Mouse (Mus musculus) kidney, adult 9 months (tissue): ENCODE measurements around the gene Selenon.

Experiments used
- DNase-seq: peaks from one replicate; pipeline ENCODE4 v3.0.0; 2022

The Selenon gene

DNA sequence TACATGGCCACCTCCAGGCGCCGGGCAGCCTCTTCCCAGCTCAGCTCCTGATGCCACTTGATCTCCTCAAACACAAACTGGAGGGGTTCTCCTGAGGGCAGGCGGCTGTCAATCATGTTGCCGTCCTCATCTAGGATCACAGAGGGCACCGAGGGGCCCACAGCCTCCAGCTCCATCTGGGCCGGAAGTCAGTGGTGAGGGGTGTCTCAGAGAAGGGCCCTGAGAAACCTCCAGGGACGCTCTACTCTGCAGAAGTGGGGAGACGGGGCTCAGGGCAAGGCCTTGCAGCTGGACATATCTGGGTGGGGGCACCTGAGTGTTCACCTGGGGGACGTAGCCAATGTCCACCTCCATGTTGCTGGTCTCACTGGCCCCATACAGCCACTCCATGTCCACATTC is 9.2 kb downstream of the Selenon start:
- no peak for DNase-seq

DNA sequence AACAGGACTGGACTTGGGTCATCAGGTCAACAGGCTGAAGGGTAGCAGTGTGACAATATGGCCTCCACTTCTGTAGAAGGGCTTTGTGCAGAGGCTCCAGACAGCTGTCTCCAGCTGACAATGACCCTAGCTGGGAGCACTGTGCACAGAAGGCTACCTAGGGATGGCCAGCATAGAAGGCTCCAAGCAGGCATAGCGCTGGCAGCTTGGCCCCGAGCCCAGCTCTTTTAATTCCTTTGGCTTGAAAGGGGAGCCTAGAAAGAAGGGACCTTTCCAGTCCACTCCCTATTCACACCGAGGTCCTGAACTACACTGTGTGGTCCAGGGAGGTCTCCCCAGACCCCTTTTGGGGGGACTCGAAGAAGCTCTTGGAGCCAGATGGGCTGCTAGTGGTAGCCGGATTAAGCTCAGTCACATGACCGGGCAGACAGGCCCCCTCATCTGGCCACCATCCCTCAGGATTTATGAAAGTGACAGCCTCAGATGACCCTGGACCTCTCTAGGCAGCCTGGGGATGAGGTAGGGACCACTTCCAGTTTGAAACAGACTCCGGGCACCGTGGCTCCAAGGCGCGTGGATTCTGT is 12.9 kb downstream of the Selenon start:
- no peak for DNase-seq

DNA sequence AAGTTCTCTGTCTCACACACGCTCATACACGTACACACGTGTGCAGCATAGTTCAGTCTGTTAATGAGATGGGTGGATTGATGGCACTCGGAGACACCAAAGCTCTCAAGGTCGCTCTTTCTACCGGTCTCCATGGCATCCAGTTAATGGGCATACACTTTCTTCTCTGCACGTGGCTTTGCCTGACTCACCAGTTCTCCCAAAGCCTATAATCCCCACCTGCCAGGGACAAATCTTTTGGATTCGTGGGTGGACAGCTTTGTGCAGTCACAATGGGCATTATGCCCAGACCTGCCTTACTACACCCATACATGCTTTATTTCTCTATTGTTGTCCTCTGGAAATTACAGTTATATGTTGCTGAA is 16.2 kb downstream of the Selenon start:
- no peak for DNase-seq

DNA sequence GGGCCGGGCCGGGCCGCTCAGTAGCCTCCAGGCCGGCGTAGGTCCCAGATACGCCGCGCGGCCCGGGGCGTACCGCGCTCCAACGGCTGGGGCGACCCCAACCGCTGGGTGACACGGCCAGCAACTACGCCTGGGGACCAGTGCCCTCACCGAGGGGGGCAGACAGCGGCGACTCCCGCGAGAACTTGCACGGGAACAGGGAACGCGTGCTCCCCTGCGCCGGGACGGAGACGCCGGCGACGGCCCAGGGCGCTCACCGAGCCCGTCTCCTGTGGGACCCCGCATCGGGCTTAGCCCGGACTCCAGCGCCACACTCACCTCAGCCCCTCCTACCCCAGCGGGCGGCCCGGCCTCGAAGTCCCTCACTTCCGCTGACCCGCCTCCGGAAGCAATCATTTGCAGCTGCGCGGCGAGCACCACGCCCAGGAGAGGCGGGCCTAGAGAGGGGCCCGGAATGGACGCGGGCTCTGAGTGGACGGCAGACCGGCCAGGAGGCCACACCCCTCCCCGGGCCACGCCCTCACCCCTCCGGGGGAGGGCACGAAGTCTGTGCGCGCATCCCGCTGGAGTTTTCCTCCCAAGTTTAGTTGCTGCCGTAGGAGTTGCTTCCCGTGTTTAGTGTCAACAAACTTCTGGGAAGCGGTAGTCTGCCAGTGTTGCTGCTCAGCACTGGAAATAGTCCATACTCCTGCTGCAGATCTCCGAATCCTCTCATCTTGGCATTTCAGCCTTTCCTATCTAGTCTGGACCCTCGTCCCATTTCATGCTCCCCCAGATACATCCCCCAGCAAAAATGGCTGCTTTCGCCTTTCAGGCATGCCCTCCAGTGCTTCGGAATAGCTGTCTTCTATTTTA is 16.8 kb downstream of the Selenon start, which contains the start of gene Mtfr1l:
Gene Mtfr1l (minus strand): TSS at position 456 of the 855 bp plus-strand sequence.
- DNase-seq = peak; percentile 99

DNA sequence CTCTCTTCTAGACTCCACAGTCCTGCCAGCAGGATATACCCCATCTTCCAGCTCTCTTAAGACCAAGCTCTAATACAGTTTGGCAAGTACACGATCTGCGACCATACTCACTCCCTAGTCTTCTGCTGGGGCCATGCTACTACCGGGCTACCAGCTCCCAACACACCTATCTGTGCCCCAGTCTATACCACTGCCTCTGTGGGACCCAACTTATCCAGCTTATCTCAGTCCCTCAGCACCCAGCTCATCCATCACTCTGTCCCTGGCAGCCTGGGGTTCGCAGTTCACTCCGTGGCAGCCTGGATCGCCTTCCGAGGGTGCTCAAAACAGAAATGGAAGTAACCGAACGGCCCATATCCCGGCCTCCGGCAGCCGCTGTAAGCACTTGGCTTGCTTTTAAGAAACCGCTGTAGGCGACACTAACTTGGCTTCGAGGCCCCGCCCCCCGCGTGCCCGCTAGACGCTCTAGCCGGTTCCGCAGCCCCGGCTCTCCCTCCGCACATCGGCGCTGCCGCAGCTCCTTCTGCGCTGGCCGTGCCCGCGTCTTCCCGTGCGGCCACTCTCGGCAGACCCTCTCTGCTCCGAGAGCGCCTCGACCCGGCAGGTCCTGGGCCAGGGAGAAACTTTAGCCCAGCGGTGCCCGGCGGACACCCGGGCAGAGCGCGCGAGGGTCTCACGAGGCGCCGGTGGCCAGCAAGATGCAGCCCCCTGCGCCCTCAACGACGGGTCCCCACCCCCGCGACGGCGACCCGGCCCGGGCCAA is 17.7 kb downstream of the Selenon start:
- DNase-seq = peak; percentile 64

DNA sequence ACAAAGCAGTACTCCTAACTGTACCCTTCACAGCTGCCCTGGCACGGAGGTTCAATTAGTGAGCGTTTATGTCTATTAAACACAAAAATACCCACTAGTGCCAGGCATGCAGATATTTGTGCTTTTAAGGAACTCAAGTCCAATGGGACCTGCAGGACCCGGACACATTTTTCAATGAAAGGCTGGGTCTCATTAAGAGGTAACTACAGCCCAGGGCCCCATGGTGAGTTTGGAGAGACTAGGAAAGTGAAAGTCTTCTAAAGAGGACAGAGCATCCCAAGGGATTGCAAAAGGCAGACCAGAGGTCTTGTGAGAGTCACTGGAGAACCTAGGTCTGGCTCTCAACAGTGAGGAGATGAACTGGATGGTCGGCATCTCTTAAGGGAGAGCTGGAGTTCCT is 18.5 kb downstream of the Selenon start:
- no peak for DNase-seq

DNA sequence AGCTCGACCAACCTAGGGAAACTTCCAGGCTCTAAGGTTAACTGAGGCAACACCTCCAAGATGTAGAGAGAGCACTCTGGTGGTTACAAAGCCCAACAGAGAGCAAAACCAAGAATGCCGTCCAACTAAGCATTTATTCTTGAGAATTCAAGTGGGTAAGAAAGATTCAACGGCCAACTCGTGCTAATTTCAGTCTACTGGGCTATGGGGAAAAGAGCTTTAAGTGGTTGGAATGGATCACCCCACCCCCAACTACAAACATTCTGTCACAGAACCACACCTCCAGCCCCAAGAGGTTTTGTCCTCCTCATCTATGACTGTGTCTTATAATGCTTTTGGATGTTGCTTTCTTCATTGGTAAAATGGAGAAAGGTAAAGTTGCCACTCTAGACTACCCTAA is 19.0 kb downstream of the Selenon start:
- DNase-seq = no peak

DNA sequence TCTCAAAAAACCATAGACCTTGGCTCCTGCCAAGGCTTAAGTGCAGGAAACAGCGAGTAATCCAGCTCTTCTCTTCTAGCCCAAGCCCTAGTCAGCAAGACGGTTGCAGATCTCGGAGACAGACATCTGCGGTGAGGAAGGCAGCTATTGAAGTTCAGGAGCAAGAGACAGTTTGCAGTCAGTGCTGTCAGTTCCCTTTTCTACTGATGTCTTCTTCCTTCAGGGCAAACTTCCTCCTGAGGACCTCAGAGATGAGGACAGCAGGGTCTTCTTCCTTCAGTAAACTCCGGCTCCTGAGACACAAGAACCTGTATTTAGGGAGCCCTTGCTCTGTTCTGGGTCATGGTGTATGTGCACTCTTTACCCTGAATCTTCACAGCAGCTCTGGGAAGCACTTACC is 25.7 kb downstream of the Selenon start:
- no peak for DNase-seq

DNA sequence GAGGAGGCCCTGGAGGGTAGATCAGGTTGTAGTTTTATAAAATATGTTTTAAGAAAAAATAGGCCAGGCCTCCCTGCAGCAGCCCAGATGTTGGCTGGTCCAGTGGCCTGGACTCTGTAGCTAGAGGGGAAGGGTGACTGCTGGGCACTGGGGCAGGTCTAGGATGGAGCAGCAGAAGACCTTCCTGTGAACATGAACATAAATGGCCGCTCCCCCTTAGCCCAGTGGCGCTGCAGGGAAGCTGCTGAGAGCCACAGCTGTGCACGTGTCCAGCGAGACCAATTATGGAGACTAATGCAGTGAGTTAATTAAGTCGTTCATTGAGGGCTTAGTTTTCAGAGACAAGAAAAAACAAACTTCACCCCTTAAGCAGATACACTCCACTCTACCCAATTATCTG is 26.2 kb downstream of the Selenon start:
- DNase-seq = no peak

DNA sequence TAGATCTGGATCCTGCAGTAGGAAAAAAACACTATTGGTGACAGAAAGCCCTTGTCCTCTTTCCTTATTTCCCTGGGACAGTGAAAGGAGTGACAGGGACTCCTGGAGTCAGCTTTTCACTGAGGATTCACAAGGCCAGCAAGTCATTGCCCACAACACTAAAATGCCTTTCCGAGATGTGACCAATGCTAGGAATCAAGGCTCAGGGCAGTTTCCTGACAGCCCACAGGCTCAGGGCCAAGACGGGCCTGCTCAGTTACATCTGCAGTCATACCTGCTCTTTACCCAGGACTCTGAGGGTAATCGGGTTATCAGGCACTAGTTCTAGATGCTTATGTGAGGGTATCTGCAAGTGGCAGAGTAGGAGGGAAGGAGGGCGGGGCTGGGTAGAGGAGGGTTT is 28.5 kb downstream of the Selenon start:
- DNase-seq = no peak

DNA sequence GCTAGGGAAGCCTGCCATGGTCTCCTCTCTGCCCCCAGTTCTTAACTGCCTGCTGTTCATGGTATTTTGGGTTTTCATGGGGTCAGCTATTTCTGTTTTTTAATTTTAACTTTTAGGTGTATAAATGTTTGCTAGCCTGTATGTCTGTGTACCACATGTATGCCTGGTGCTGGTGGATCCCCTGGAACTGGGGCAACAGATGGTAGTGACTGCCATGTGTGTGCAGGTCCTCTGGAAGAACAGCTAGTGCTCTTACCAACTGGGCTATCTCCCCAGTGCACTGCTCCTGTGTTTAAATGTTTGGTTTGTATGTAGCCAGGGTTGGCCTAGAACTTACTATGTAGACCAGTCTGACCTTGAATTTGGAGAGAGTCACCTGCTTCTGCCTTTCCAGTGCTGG is 32.7 kb downstream of the Selenon start:
- no peak for DNase-seq

DNA sequence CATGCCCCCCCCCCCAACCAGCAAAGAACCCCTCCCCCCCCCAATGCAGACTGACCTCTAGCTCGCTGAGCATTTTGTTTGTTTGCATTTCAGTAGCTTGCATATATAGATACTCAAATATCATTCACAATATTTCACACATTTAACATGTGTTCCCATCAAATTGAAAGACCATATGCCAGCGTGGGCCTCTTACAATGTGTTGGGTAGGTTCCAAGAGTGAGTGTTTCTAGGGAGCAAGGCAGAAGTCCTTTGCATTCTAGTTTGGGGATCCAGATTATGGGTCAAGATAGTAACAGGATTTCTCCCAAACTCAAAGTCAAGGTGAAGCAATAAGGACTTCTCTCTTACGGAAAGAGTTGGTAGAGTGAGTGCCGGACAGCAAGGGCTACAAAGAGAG is 33.4 kb downstream of the Selenon start:
- DNase-seq = no peak

DNA sequence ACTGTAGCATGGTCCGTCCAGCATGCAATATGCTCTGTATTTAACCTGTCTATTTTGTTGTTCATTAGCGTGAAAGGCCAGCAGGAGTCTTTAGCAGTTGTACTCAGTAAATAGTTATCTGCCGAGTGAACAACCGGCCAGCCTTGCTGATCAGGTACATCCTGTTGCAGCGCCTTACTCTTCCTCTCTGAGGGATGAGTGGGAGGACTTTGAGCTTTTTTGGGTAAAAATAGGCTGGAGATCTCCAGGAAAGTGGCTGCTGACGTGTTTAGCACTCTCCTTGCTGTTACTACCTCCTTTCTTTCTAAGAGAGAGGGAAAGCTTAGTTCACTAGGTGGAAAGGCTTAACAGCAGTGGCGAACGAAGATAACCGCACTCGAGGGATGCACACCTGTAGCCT is 34.2 kb downstream of the Selenon start:
- no peak for DNase-seq

DNA sequence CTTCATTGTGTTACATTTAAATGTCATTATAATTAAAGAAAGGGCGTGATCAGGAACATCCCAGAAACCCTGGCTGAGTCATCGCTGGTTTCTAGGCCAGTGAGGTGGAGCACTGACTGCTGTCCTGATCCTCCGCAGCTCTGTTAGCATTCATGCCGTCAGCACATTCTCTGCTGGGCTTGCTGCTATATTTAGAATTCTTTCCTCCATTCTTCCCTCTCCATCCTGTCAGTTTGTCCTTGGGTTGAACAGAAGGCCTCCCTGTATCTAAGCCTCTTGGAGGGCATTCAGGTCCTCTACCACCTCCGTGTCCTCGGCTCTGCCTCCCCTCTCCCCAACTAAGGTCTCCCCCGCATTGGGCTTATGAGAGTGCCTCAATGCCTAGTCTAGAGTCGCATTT is 35.0 kb downstream of the Selenon start:
- DNase-seq = no peak

DNA sequence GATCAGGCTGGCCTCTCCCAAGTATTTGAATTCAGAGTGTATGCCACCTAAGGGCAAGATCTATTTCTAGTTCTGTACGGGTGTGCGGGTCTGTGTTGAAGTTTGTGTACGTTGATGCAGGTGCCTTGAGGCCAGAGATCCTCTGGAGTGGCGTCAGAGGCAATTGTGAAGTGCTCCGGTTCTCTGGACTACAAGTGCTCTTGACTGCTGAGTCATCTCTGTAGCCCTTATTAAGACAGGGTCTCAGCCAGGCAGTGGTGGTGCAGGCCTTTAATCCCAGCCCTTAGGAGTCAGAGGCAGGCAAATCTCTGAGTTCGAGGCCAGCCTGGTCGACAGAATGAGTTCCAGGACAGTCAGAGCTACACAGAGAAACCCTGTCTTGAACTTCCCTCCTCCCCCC is 36.4 kb downstream of the Selenon start:
- DNase-seq = no peak

DNA sequence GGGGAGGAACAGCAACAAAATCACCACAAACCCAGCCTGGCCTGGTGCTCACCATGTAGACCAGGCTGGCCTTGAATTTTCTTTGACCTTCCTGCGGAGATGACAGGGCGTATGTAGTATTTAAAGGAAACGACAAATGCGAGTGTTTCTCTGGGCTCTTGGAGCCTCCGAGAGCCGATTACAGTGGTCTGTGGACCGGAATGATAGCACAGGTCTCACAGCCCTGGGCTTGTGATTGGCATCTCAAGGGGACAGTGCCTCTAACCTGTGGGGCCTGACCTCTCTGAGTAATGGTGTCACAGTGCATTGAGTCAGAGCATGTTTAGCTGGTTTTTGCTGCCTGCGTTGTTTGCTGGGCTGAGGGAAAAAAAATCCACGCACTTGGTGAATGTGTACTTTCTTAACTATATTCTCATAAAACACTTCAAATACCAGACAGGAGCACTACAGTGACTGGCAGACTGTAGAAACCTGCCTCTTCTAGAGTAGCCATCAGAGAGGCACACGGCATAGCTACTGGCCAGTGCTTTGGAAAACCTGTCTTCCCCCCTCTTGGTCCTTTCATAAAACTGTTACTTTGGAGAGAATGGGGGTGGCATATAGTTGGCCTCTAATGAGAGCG is 37.5 kb downstream of the Selenon start:
- no peak for DNase-seq

DNA sequence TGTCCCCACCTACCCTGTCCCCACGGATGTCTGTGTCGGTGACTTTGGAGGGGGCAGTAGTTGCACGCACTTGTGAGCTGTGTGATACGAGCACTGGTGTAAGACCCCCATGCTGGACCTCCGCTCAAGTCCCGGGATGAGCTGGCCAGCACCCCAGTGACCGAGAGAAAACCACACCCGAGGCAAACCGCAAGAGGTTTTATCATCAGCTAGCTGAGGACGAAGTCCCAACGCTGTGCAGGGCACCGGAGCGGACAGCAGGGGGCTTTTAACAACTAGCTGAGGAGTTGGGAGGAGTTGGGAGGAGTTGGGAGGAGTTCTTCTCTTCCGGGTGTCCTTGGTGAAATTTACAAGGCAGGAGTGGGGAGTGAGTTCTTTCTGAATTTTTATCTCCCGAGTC is 39.2 kb downstream of the Selenon start:
- peak; percentile 80 for DNase-seq

DNA sequence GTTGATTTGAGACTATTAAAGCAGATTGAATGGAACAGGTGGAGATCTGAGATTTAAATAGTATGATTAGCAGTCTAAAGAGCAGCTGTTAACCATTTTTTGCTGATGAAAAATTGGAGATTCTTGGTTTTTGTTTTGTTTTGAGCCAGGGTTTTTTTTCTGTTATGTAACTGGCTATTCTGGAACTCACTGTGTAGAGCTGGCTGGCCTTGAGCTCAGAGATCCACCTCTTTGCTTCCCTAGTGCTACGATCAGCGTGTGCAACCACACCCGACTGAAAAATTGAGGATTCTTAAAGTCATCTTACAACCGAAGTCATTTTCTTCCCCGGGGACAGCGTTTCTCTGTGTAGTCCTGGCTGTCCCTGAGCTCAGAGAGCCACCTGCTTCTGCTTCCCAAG is 40.2 kb downstream of the Selenon start:
- no peak for DNase-seq

DNA sequence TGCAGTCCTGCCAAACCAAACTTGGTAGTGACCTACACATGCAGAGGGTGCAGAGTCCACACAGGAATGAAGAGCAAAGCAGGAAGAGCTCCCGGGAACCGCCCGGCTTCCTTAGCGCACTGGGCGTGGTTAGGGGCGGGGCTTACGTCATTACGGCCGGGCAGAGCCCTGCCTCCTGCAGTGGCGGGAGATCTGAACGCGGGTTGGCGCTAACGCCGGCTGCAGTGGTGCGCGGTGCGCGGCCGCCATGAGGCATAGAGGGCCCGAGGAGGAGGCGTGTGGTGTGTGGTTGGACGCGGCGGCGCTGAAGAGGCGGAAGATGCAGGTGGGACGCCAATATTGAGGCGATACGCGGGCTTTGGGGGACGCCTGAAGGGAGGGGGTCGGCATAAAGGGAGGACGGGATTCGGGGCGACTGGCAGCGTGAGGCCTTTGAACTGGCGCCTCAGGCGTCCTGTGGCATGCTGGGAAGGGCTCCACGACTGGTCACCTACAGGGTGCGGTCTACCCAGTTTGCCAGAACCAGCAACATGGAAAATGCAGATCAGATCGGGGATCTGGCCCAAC is 41.0 kb downstream of the Selenon start, which contains the start of gene Aunip:
Gene Aunip (plus strand): TSS at position 155 of the 567 bp plus-strand sequence.
- DNase-seq = peak; percentile 92

DNA sequence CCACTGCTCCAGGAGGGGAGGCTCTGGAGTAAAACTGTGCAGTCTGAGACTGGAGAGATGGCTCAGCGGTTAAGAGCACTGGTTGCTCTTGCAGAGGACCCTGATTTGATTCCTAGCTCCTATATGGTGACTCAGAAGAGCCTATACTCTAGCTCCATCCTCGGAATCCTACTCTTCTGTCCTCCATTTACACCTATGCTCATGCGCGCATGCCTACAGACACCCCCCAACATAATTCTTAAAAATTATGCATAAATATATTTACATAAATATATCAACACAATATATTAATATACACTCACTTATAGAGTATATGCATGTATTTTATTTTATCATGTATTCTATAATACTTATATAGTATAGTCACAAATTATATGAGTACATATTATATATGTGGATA is 41.6 kb downstream of the Selenon start:
- no peak for DNase-seq

DNA sequence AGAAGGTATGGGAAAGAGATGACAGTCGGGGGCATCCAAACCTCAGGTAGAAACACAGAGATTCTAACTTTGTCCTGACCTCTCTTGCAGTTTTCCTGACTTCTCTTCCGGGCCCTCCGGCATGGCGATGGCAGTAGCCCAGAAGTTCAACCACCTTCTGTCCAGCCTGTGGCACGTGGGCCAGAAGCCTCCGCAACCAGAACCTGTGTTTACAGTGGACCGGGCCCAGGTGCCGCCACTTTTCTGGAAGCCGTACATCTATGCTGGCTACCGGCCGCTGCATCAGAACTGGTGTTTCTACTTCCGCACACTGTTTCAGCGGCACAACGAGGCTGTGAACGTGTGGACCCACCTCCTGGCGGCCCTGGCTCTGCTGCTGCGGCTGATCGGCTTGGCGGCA is 45.3 kb downstream of the Selenon start:
- no peak for DNase-seq

DNA sequence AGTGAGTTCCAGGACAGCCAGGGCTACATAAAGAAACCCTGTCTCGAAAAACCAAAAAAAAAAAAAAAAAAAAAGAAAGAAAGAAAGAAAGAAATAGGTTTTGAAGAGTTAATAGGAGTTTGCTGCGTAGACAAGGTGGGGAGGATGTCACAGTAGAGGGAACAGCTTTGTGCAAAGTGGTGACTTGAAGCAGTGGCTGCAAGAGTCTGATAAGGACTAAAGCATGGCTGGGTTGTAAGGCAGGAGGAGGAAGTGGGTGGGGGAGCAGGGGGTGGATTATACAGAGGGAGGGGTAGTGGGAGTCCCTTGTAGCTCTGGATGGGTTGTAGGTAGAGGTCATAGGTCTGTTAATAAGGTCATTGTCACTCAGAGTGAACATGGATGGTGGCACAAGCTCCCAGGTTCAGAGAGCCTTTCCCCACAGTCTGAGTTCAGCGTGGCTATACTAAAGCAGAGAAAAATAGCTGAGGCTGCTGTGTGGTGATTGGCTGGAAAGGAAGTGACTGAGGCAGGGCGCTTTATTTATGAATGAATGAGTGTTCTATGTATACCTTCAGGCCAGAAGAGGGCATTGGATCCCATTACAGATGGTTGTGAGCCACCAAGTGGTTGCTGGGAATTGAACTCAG is 45.9 kb downstream of the Selenon start:
- no peak for DNase-seq
